Mouse (Mus musculus) hindbrain, embryonic 10.5 days (tissue): Measurements from ENCODE around the gene Arid2. TPM values are rescaled to one million over a fixed set of nuclear protein-coding genes. Genes with fewer than 3 reads are reported as not detected.
"Not testable (repeated sequence)": the region's sequence is repeated elsewhere in the genome, so short reads cannot be mapped to it uniquely, and the experiment has no call there.

ENCODE experiments used
- DNase-seq: peaks from one replicate; pipeline ENCODE4 v3.0.0-alpha.2; 2017; ENCODE audit warnings: low spot score
- H3K27ac ChIP-seq: fragments of 300-500 bp; sonication (generic); 2 replicates; pipeline ENCODE4 v1.5.1; 2016; ENCODE audit warnings: mild to moderate bottlenecking, moderate library complexity
- H3K27me3 ChIP-seq: fragments of 300-500 bp; sonication (generic); 2 replicates; pipeline ENCODE4 v1.6.1; 2016; ENCODE audit warnings: mild to moderate bottlenecking; ENCODE audit not compliant: poor library complexity, insufficient read depth, severe bottlenecking
- H3K36me3 ChIP-seq: fragments of 300-500 bp; sonication (generic); 2 replicates; pipeline ENCODE4 v1.6.1; 2016; ENCODE audit warnings: mild to moderate bottlenecking, moderate library complexity
- H3K4me1 ChIP-seq: fragments of 300-500 bp; sonication (generic); replicated peaks from 2 replicates; pipeline ENCODE4 v1.6.1; 2016; ENCODE audit warnings: mild to moderate bottlenecking
- H3K4me3 ChIP-seq: fragments of 300-500 bp; sonication (generic); 2 replicates; pipeline ENCODE4 v1.5.1; 2016; ENCODE audit warnings: mild to moderate bottlenecking, moderate library complexity
- H3K9me3 ChIP-seq: fragments of 300-500 bp; sonication (generic); 2 replicates; pipeline ENCODE4 v1.6.1; 2016; ENCODE audit warnings: mild to moderate bottlenecking, moderate library complexity
- WGBS: fragments of 180-500 bp; shearing (Covaris S2); methylation state at CpG from one replicate; pipeline ENCODE4 v1.1.7; 2016; 5-methylcytosine and 5-hydroxymethylcytosine counted together
- polyA plus RNA-seq: library from polyadenylated mRNA; unstranded; fragments of >200 nt; fragmentation: Nextera tagmentation; extraction: Ambion mirVana; gene quantifications from 2 replicates; pipeline ENCODE4 v1.2.1, GENCODE M21; 2016

The Arid2 gene
- 25.6 and 27.4 TPM in 2 replicates for polyA plus RNA-seq

GRCm38 (mm10) chr15:96287369-96287975 is at the start of gene Arid2:
Gene Arid2 (plus strand): TSS chr15:96287518.
- DNase-seq: peak; percentile 82
- peak within 1 kb of the TSS; percentile 84 for H3K4me3 ChIP-seq
- peaks cover 20% of the 10 kb centered on the region for H3K36me3 ChIP-seq
- no peaks in the 10 kb centered on the region for H3K27me3 ChIP-seq
- peak within 1 kb of the TSS; percentile 100 for H3K27ac ChIP-seq
- peaks cover 42% of the 10 kb centered on the region for H3K4me1 ChIP-seq
- no peaks in the 10 kb centered on the region for H3K9me3 ChIP-seq
- 1% methylated on average over 53 of the region's 67 CpGs for WGBS

DNA sequence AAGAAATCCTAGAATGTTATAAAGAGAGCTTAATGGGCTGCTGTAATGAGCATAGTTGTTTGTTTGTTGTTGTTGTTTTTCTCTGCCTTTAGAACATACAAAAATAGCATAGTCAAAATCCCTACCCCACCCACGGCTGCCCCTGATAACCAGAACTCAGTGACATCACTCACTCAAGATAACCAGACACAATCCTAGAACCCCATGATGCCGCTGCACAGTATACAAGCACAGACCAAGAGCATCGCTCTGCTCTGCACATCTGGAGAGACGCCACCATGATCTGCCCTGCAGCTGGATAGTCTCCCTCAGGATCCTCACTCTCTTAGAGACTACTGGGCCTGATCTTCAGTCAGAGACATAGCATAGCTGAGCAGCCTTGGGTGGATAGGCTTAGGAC is 49.2 kb upstream of the Arid2 start:
- peaks cover 5% of the 10 kb centered on the region for H3K4me1 ChIP-seq
- no peaks in the 10 kb centered on the region for H3K9me3 ChIP-seq
- H3K36me3 ChIP-seq: no peaks in the 10 kb centered on the region
- no peak for DNase-seq
- 91% methylated on average over 4 of the region's 4 CpGs for whole genome bisulfite sequencing
- no peak overlapping the region for H3K4me3 ChIP-seq
- no peaks in the 10 kb centered on the region for H3K27me3 ChIP-seq
- H3K27ac ChIP-seq: no peak overlapping the region

- no peak overlapping the region for H3K27ac ChIP-seq
- no peaks in the 10 kb centered on the region for H3K36me3 ChIP-seq
- H3K9me3 ChIP-seq: no peaks in the 10 kb centered on the region
- no peak overlapping the region for H3K4me3 ChIP-seq
- no peaks in the 10 kb centered on the region for H3K27me3 ChIP-seq
- 93% methylated on average over 6 of the region's 6 CpGs for WGBS
- DNase-seq: no peak
- H3K4me1 ChIP-seq: no peaks in the 10 kb centered on the region
Observed at GRCm38 (mm10) chr15:96244171-96244570, 43.1 kb upstream of the Arid2 start.

DNA sequence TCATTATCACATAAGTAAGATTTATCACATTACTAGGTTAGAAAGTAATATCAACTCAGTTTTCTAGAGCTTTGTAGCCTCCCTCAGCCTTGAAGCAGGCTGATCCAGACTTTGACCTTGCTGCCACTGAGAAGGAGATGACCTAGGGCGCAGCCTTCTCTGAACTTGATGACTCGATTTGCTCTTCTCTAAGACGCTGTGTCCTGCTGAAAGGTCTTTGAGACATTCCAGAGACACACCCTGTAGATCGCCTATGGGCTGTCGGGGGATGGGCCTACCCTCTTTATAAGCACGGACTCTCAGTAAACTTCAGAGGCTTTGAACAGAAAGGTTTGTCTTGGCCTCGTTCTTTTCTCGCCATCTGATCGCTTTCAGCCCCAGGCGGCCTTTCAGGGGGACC is 42.6 kb upstream of the Arid2 start:
- WGBS: 70% methylated on average over 10 of the region's 10 CpGs
- not testable (repeated sequence) for H3K4me1 ChIP-seq, DNase-seq, H3K9me3 ChIP-seq, H3K4me3 ChIP-seq, H3K27ac ChIP-seq, H3K36me3 ChIP-seq, H3K27me3 ChIP-seq

- H3K27ac ChIP-seq: peak overlapping the region; percentile 60
- DNase-seq: no peak
Observed at GRCm38 (mm10) chr15:96253827-96254226, 33.5 kb upstream of the Arid2 start.

DNA sequence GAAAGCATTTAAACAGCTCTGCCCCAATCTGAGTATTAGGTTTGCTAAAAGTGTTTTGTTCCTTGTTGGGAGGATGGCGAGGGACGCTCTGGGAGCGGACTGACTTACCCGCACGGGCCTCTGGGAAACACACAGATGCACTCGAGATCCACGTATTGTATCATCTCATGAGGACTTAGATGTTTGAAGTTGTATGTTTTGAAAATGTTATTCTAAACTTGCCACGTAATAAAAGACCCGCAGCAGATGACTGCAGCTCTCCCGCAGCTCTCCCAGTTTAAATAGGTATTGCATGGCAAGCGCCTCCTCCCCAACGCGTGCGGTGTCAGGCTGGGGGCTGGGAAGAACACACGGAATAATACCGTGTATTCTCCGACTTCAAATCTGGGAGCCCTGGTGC is 33.0 kb upstream of the Arid2 start:
- Histone ChIP-seq H3K9me3 (no peaks in the 10 kb centered on the region), H3K27ac (peak overlapping the region; percentile 60), H3K36me3 (no peaks in the 10 kb centered on the region), H3K4me1 (peaks cover 18% of the 10 kb centered on the region), H3K4me3 (peak overlapping the region; percentile 45), H3K27me3 (no peaks in the 10 kb centered on the region)
- WGBS: 2% methylated on average over 17 of the region's 17 CpGs
- DNase-seq: peak; percentile 38

More at GRCm38 (mm10) chr15:96253827-96254226, 33.5 kb upstream of the Arid2 start:
- H3K4me3 ChIP-seq: peak overlapping the region; percentile 45
- peaks cover 18% of the 10 kb centered on the region for H3K4me1 ChIP-seq
- H3K27me3 ChIP-seq: no peaks in the 10 kb centered on the region
- H3K9me3 ChIP-seq: no peaks in the 10 kb centered on the region
- no peaks in the 10 kb centered on the region for H3K36me3 ChIP-seq
- WGBS: 1% methylated on average over 7 of the region's 7 CpGs

DNA sequence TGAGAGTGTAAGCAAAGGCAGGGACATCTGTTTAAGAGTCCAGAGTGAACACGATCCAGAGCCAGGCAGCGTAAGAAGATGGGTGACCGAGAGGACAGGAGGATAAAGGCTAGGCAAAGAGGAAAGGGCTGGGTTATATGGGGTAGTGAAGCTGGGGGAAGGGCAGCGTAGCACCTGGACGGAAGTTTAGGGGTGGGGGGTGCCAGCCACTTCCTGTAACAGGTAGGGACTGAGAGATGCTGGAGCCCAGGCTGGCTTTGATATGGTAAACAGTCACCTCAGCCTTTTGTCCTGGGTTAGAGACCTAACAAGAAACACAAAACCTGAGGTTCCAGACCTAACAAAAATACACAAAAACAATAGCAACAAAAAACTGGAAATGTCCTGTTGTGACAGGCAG is 29.5 kb upstream of the Arid2 start:
- DNase-seq: no peak
- Histone ChIP-seq H3K9me3 (peaks cover 20% of the 10 kb centered on the region), H3K27me3 (no peaks in the 10 kb centered on the region), H3K36me3 (no peaks in the 10 kb centered on the region; the same call in 1 of the 2 replicates), H3K4me1 (peaks cover 14% of the 10 kb centered on the region), H3K4me3 (no peak overlapping the region), H3K27ac (no peak overlapping the region)
- 73% methylated on average over 5 of the region's 5 CpGs for WGBS

DNA sequence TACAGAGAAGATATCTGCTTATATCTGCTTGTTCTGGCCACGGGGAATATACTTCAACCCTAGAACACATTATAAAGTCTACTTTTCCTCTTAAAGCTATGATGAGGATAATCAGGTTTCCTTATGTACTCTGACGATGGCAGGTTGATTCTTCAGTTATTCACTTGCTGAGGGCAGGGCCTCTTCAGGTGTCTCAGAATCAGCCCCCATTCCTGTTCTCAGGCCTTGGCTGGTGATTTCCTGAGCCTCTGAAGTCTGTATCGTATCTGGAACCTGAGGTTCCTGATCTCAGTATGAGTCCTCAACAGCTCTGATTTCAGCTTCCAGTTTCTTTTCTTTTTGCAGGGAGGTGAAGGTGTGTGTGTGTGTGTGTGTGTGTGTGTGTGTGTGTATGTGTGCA is 22.7 kb upstream of the Arid2 start:
- 95% methylated on average over 3 of the region's 3 CpGs for WGBS
- DNase-seq: no peak
- H3K4me3 ChIP-seq: no peak overlapping the region
- H3K27ac ChIP-seq: no peak overlapping the region
- H3K27me3 ChIP-seq: no peaks in the 10 kb centered on the region
- H3K36me3 ChIP-seq: peaks cover 51% of the 10 kb centered on the region
- no peaks in the 10 kb centered on the region for H3K4me1 ChIP-seq
- peaks cover 64% of the 10 kb centered on the region for H3K9me3 ChIP-seq

DNA sequence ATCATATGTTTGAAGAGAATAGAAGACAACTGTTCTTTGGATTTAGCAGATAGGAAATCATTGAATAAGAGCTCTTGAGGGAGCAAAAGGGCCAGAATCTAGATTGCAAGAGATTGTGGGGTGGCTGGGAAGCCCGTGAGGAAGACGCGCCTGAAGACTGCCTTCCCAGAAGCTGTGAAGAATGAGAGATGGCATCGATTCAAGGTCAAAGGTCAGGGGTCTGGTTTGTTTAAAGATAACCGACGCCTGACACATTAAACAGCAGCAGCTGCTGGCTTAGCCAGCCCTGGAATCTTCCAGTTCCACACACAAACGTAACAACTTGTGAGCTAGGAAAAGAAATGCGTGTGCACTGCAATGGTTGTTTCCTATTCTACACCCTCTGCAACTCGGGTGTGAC is 19.4 kb upstream of the Arid2 start:
- H3K27me3 ChIP-seq: no peaks in the 10 kb centered on the region
- H3K9me3 ChIP-seq: peaks cover 42% of the 10 kb centered on the region
- H3K4me1 ChIP-seq: no peaks in the 10 kb centered on the region
- DNase-seq: no peak
- no peak overlapping the region for H3K27ac ChIP-seq
- no peak overlapping the region for H3K4me3 ChIP-seq
- peaks cover 76% of the 10 kb centered on the region for H3K36me3 ChIP-seq
- WGBS: 89% methylated on average over 9 of the region's 9 CpGs

- WGBS: 94% methylated on average over 9 of the region's 9 CpGs
Observed at GRCm38 (mm10) chr15:96268610-96269009, 18.7 kb upstream of the Arid2 start.

GRCm38 (mm10) chr15:96269402-96269801 is 17.9 kb upstream of the Arid2 start:
- Histone ChIP-seq H3K4me3 (no peak overlapping the region), H3K36me3 (peaks cover 88% of the 10 kb centered on the region), H3K9me3 (peaks cover 38% of the 10 kb centered on the region), H3K27ac (no peak overlapping the region), H3K4me1 (no peaks in the 10 kb centered on the region), H3K27me3 (no peaks in the 10 kb centered on the region)
- WGBS: 90% methylated on average over 4 of the region's 4 CpGs
- DNase-seq: no peak

More at GRCm38 (mm10) chr15:96268610-96269009, 18.7 kb upstream of the Arid2 start:
- no peaks in the 10 kb centered on the region for H3K4me1 ChIP-seq
- H3K27me3 ChIP-seq: no peaks in the 10 kb centered on the region
- DNase-seq: no peak
- H3K4me3 ChIP-seq: no peak overlapping the region
- no peak overlapping the region for H3K27ac ChIP-seq
- H3K9me3 ChIP-seq: peaks cover 39% of the 10 kb centered on the region
- H3K36me3 ChIP-seq: peaks cover 81% of the 10 kb centered on the region

- no peak overlapping the region for H3K27ac ChIP-seq
- 94% methylated on average over 10 of the region's 10 CpGs for WGBS
- peaks cover 89% of the 10 kb centered on the region for H3K36me3 ChIP-seq
- H3K27me3 ChIP-seq: no peaks in the 10 kb centered on the region
- H3K9me3 ChIP-seq: peaks cover 28% of the 10 kb centered on the region
- no peaks in the 10 kb centered on the region for H3K4me1 ChIP-seq
- no peak overlapping the region for H3K4me3 ChIP-seq
- DNase-seq: no peak
Observed at GRCm38 (mm10) chr15:96270272-96270880, 16.9 kb upstream of the Arid2 start.

DNA sequence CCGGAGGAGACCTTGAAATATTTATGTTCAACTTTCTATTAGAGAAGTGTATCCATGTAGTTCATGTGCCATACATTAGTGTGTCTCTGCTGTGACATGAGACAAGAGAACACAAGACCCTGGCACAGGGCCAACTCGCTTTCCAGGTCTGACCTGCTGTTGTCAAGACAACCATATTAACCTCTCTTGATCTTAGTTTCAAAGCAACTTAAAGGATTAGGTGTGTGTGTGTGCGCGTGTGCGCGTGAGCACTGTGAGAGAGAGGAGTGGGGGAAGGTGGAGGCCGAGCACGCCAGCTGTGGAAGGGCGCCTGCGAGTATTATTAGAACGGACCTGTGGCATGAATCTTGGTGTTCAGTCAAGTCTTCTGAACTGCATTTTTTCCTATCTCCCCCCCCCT is 15.0 kb upstream of the Arid2 start:
- Histone ChIP-seq H3K27me3 (no peaks in the 10 kb centered on the region), H3K9me3 (peaks cover 14% of the 10 kb centered on the region), H3K4me3 (no peak overlapping the region), H3K27ac (no peak overlapping the region), H3K36me3 (peaks cover 89% of the 10 kb centered on the region), H3K4me1 (peaks cover under 1% of the 10 kb centered on the region; the same call in 1 of the 2 replicates)
- no peak for DNase-seq
- WGBS: 95% methylated on average over 11 of the region's 11 CpGs
